Mouse (Mus musculus): ENCODE measurements around the gene Stk32b.

DNA sequence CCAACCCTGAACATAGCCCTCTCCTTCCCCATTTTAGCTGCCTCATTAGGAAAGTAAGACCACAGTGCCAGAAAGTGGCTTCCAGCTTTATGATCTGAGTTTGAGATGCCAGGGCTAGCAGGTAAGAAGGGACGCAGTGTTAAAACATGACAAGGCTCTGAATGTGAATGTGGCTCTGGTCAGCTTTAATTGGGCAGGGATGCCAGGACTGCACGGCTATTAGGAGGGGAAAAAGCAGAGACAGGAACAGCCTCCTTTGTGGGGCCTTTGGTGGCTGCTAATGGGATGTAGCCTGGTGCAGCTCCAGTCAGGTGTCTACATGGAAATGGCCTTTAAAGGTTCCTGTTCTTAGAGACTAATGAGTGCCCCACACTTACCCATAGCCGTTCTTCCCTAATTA lies 52.0 kb downstream of the Stk32b start:
- TF ChIP-seq POLR2AphosphoS2 (IDR thresholded peaks at IDR 0.05; ENCODE audit: insufficient read length, low read depth) (no peak), POLR2A (IDR thresholded peaks at IDR 0.05; ENCODE audit: insufficient read length, low read depth) (no peak), MYOG (IDR thresholded peaks at IDR 0.05; ENCODE audit: control insufficient read depth in 1 of 3, insufficient read depth in 1 of 3, insufficient read length in 2 of 3, low read depth in 2 of 3) (no peak), TCF12 (IDR thresholded peaks at IDR 0.05; ENCODE audit: insufficient read depth, poor library complexity, severe bottlenecking) (no peak), CEBPB (IDR thresholded peaks at IDR 0.05; ENCODE audit: insufficient read depth, poor library complexity, severe bottlenecking) (no peak), MAX (IDR thresholded peaks at IDR 0.05; ENCODE audit: low read depth) (no peak)

Measured in myocyte (in vitro differentiated cells).